Mouse (Mus musculus) limb, embryonic 10.5 days (tissue): ENCODE data around the gene Fnbp1. TPM values are rescaled to one million over a fixed set of nuclear protein-coding genes. Genes with fewer than 3 reads are reported as not detected.

Source experiments
- DNase-seq: peaks from one replicate; pipeline ENCODE4 v3.0.0-alpha.2; 2017; ENCODE audit warnings: low spot score
- H3K27ac ChIP-seq: fragments of 300-500 bp; sonication (generic); 2 replicates; pipeline ENCODE4 v1.5.1; 2016; ENCODE audit warnings: mild to moderate bottlenecking
- H3K27me3 ChIP-seq: fragments of 300-500 bp; sonication (generic); 2 replicates; pipeline ENCODE4 v1.6.1; 2016; ENCODE audit warnings: low read depth, mild to moderate bottlenecking; ENCODE audit not compliant: poor library complexity, severe bottlenecking
- H3K36me3 ChIP-seq: fragments of 300-500 bp; sonication (generic); 2 replicates; pipeline ENCODE4 v1.6.1; 2016; ENCODE audit warnings: mild to moderate bottlenecking, moderate library complexity
- H3K4me1 ChIP-seq: fragments of 300-500 bp; sonication (generic); 2 replicates; pipeline ENCODE4 v1.6.1; 2016
- H3K4me3 ChIP-seq: fragments of 300-500 bp; sonication (generic); 2 replicates; pipeline ENCODE4 v1.5.1; 2016; ENCODE audit warnings: mild to moderate bottlenecking, moderate library complexity
- H3K9me3 ChIP-seq: fragments of 300-500 bp; sonication (generic); replicated peaks from 2 replicates; pipeline ENCODE4 v1.6.1; 2016; ENCODE audit warnings: mild to moderate bottlenecking
- WGBS: fragments of 180-500 bp; shearing (Covaris S2); methylation state at CpG from one replicate; pipeline ENCODE4 v1.1.7; 2016; 5-methylcytosine and 5-hydroxymethylcytosine counted together
- polyA plus RNA-seq: library from polyadenylated mRNA; unstranded; fragments of >200 nt; fragmentation: Nextera tagmentation; extraction: Ambion mirVana; gene quantifications from 2 replicates; pipeline ENCODE4 v1.2.1, GENCODE M21; 2016

The Fnbp1 gene
- polyA plus RNA-seq, 1 experiment from 2014 or later, result 14.6 TPM

GRCm38 (mm10) chr2:31082639-31083038 lies 59.2 kb downstream of the Fnbp1 start:
- Histone ChIP-seq H3K4me3 (no peak overlapping the region), H3K36me3 (peaks cover 35% of the 10 kb centered on the region), H3K4me1 (peaks cover 15% of the 10 kb centered on the region), H3K9me3 (no peaks in the 10 kb centered on the region), H3K27me3 (no peaks in the 10 kb centered on the region), H3K27ac (no peak overlapping the region)
- DNase-seq, result no peak
- 93% methylated on average over 17 of the region's 17 CpGs for WGBS

- 75% methylated on average over 4 of the region's 4 CpGs for WGBS
These were observed 60.5 kb downstream of the Fnbp1 start for GRCm38 (mm10) chr2:31081349-31081748.

GRCm38 (mm10) chr2:31079117-31079516 lies 62.7 kb downstream of the Fnbp1 start:
- Histone ChIP-seq H3K4me3 (no peak overlapping the region), H3K9me3 (no peaks in the 10 kb centered on the region), H3K27ac (0 out of 2 replicates have a peak overlapping the region, but pooled peaks have one; percentile 19), H3K4me1 (no peaks in the 10 kb centered on the region), H3K27me3 (no peaks in the 10 kb centered on the region), H3K36me3 (peaks cover 28% of the 10 kb centered on the region)
- 94% methylated on average over 6 of the region's 6 CpGs for WGBS
- DNase-seq, result no peak

More at GRCm38 (mm10) chr2:31081349-31081748, 60.5 kb downstream of the Fnbp1 start:
- Histone ChIP-seq H3K9me3 (no peaks in the 10 kb centered on the region), H3K36me3 (peaks cover 38% of the 10 kb centered on the region), H3K4me3 (no peak overlapping the region), H3K4me1 (peaks cover 2% of the 10 kb centered on the region), H3K27ac (no peak overlapping the region), H3K27me3 (no peaks in the 10 kb centered on the region)
- DNase-seq, result no peak

- 58% methylated on average over 5 of the region's 5 CpGs for WGBS
- H3K27ac ChIP-seq, result no peak overlapping the region
- H3K36me3 ChIP-seq, result peaks cover 26% of the 10 kb centered on the region
- H3K4me1 ChIP-seq, result no peaks in the 10 kb centered on the region
- no peak for DNase-seq
- H3K9me3 ChIP-seq, result no peaks in the 10 kb centered on the region
- no peak overlapping the region for H3K4me3 ChIP-seq
- H3K27me3 ChIP-seq, result no peaks in the 10 kb centered on the region
These were observed 64.2 kb downstream of the Fnbp1 start for GRCm38 (mm10) chr2:31077574-31077973.

GRCm38 (mm10) chr2:31076351-31077140 lies 65.3 kb downstream of the Fnbp1 start:
- WGBS, result 94% methylated on average over 16 of the region's 16 CpGs
- Histone ChIP-seq H3K27ac (no peak overlapping the region), H3K9me3 (no peaks in the 10 kb centered on the region), H3K4me3 (no peak overlapping the region), H3K4me1 (no peaks in the 10 kb centered on the region), H3K36me3 (peaks cover 28% of the 10 kb centered on the region), H3K27me3 (no peaks in the 10 kb centered on the region)
- DNase-seq, result no peak

GRCm38 (mm10) chr2:31075836-31076235 lies 66.0 kb downstream of the Fnbp1 start:
- Histone ChIP-seq H3K9me3 (no peaks in the 10 kb centered on the region), H3K27me3 (no peaks in the 10 kb centered on the region), H3K27ac (no peak overlapping the region), H3K4me3 (no peak overlapping the region), H3K4me1 (no peaks in the 10 kb centered on the region), H3K36me3 (peaks cover 28% of the 10 kb centered on the region)
- no peak for DNase-seq
- WGBS, result 92% methylated on average over 7 of the region's 7 CpGs

GRCm38 (mm10) chr2:31075168-31075567 lies 66.6 kb downstream of the Fnbp1 start:
- Histone ChIP-seq H3K27me3 (no peaks in the 10 kb centered on the region), H3K36me3 (peaks cover 28% of the 10 kb centered on the region), H3K4me1 (no peaks in the 10 kb centered on the region), H3K27ac (no peak overlapping the region), H3K9me3 (no peaks in the 10 kb centered on the region), H3K4me3 (no peak overlapping the region)
- WGBS, result 91% methylated on average over 2 of the region's 2 CpGs
- DNase-seq, result no peak

GRCm38 (mm10) chr2:31069506-31069905 lies 72.3 kb downstream of the Fnbp1 start:
- Histone ChIP-seq H3K4me3 (no peak overlapping the region), H3K36me3 (peaks cover 20% of the 10 kb centered on the region), H3K27ac (peak overlapping the region; percentile 86), H3K9me3 (no peaks in the 10 kb centered on the region), H3K27me3 (no peaks in the 10 kb centered on the region), H3K4me1 (peaks cover 28% of the 10 kb centered on the region)
- WGBS, result 95% methylated on average over 7 of the region's 7 CpGs
- DNase-seq, result no peak

- Histone ChIP-seq H3K4me1 (peaks cover 28% of the 10 kb centered on the region), H3K36me3 (peaks cover 22% of the 10 kb centered on the region), H3K4me3 (no peak overlapping the region), H3K27me3 (no peaks in the 10 kb centered on the region), H3K9me3 (no peaks in the 10 kb centered on the region), H3K27ac (peak overlapping the region; percentile 86)
- DNase-seq, result no peak
- WGBS, result 84% methylated on average over 4 of the region's 4 CpGs
These were observed 72.7 kb downstream of the Fnbp1 start for GRCm38 (mm10) chr2:31069114-31069445.

- Histone ChIP-seq H3K4me3 (no peak overlapping the region), H3K36me3 (peaks cover 19% of the 10 kb centered on the region), H3K27me3 (no peaks in the 10 kb centered on the region), H3K4me1 (peaks cover 28% of the 10 kb centered on the region), H3K27ac (peak overlapping the region; percentile 86), H3K9me3 (no peaks in the 10 kb centered on the region)
- DNase-seq, result peak; percentile 59
- WGBS, result 42% methylated on average over 13 of the region's 13 CpGs
These were observed 73.3 kb downstream of the Fnbp1 start for GRCm38 (mm10) chr2:31068246-31069113.

GRCm38 (mm10) chr2:31067696-31068245 lies 74.0 kb downstream of the Fnbp1 start:
- H3K9me3 ChIP-seq, result no peaks in the 10 kb centered on the region
- peak overlapping the region; percentile 86 for H3K27ac ChIP-seq
- H3K4me1 ChIP-seq, result peaks cover 32% of the 10 kb centered on the region
- no peaks in the 10 kb centered on the region for H3K27me3 ChIP-seq
- 66% methylated on average over 7 of the region's 7 CpGs for WGBS
- H3K4me3 ChIP-seq, result no peak overlapping the region
- peaks cover 12% of the 10 kb centered on the region for H3K36me3 ChIP-seq
- no peak for DNase-seq

GRCm38 (mm10) chr2:31067059-31067595 lies 74.7 kb downstream of the Fnbp1 start:
- H3K36me3 ChIP-seq, result peaks cover 6% of the 10 kb centered on the region; the same call in 1 of the 2 replicates
- no peak for DNase-seq
- H3K4me1 ChIP-seq, result peaks cover 37% of the 10 kb centered on the region
- no peak overlapping the region for H3K4me3 ChIP-seq
- 91% methylated on average over 13 of the region's 13 CpGs for WGBS
- peak overlapping the region; percentile 86; the same call in 1 of the 2 replicates for H3K27ac ChIP-seq
- no peaks in the 10 kb centered on the region for H3K9me3 ChIP-seq
- no peaks in the 10 kb centered on the region for H3K27me3 ChIP-seq
